Mouse (Mus musculus) megakaryocyte, embryonic 14.5 days (primary cell): ENCODE results near the gene Larp1. TPM values are rescaled to one million over a fixed set of nuclear protein-coding genes. Genes with fewer than 3 reads are reported as not detected.

ENCODE experiments used
- H3K27me3 ChIP-seq: replicated peaks from 2 replicates; pipeline ENCODE3; 2012; ENCODE audit warnings: inconsistent platforms
- H3K36me3 ChIP-seq: replicated peaks from 2 replicates; pipeline ENCODE3; 2012; ENCODE audit warnings: low read length, inconsistent platforms, mixed read lengths
- H3K4me1 ChIP-seq: 2 replicates; pipeline ENCODE4 v1.6.1; 2012; ENCODE audit warnings: inconsistent platforms
- H3K4me3 ChIP-seq: replicated peaks from 2 replicates; pipeline ENCODE3; 2012; ENCODE audit warnings: moderate library complexity, mild to moderate bottlenecking, inconsistent platforms
- H3K9me3 ChIP-seq: 2 replicates; pipeline ENCODE4 v1.6.1; 2012; ENCODE audit warnings: inconsistent platforms
- FLI1 ChIP-seq: IDR thresholded peaks from 2 replicates; pipeline ENCODE4 v1.6.1; 2012; ENCODE audit warnings: low read length, inconsistent platforms, mixed read lengths
- GATA1 ChIP-seq: IDR thresholded peaks from 3 replicates; pipeline ENCODE4 v1.6.1; 2012; ENCODE audit warnings: mixed read lengths, low read length, inconsistent platforms, borderline replicate concordance
- polyA plus RNA-seq: library from polyadenylated mRNA; stranded (reverse); fragments of >175 nt; gene quantifications from 2 replicates; pipeline ENCODE4 v1.2.3, GENCODE M21; 2012; ENCODE audit warnings: low replicate concordance; ENCODE audit not compliant: insufficient read depth

Gene Larp1
- polyA plus RNA-seq, 1 experiment: 62.2 TPM

- H3K4me3 ChIP-seq: no peak overlapping the region
Measured at GRCm38 (mm10) chr11:58003126-58003525, 5.7 kb upstream of the Larp1 start.

GRCm38 (mm10) chr11:58003734-58004133, 5.1 kb upstream of the Larp1 start:
- no peak overlapping the region for H3K4me3 ChIP-seq
- H3K4me1 ChIP-seq: peaks cover 24% of the 10 kb centered on the region
- H3K27me3 ChIP-seq: no peaks in the 10 kb centered on the region
- H3K36me3 ChIP-seq: no peaks in the 10 kb centered on the region
- TF ChIP-seq FLI1 (no peak), GATA1 (no peak)
- no peaks in the 10 kb centered on the region for H3K9me3 ChIP-seq

More at GRCm38 (mm10) chr11:58003126-58003525, 5.7 kb upstream of the Larp1 start:
- H3K9me3 ChIP-seq: no peaks in the 10 kb centered on the region
- TF ChIP-seq FLI1 (no peak), GATA1 (no peak)
- peaks cover 24% of the 10 kb centered on the region for H3K4me1 ChIP-seq
- no peaks in the 10 kb centered on the region for H3K36me3 ChIP-seq
- peaks cover under 1% of the 10 kb centered on the region for H3K27me3 ChIP-seq

DNA sequence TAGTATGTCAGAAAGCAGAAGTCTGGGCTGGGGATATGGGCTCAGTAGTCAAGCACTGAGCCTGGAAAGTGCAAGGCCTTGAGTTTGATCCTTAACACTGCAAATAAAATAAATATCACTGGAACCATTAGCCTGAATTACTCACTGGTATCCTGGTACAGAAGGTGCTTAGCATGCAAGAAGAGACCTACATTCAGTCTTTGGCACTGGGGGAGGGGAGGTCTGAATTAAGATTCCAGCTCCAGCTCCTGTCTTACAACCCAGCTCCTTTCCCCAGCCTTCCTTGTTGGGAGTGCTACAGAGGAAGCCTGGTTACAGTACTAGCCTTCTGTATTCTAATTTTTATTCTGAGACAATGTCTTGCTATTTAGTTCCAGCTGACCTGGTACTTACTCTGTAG, 3.8 kb upstream of the Larp1 start:
- H3K4me1 ChIP-seq: peaks cover 20% of the 10 kb centered on the region
- H3K9me3 ChIP-seq: no peaks in the 10 kb centered on the region
- H3K4me3 ChIP-seq: no peak overlapping the region
- H3K36me3 ChIP-seq: no peaks in the 10 kb centered on the region
- no peak for TF ChIP-seq FLI1
- TF ChIP-seq GATA1: no peak
- no peaks in the 10 kb centered on the region for H3K27me3 ChIP-seq

DNA sequence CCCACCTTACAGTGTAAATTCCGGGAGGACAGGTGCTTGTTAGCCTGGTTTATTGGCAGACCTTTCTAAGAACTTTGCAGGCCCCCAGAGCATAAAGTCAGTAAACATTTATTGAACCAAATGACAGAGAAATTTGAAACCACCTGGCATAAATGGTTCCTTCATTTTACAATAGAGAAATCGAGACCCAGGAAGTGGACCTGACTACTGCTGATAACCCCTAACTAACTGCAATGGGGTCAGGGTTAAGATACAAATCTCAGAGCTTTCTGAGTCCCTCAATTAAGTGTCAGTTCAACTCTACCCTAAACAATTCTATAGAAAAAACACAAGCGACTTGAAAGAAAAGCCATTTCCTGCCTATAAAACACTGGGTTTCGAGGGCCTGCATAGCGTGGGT, 851 bp upstream of the Larp1 start:
- peak overlapping the region; percentile 98 for H3K4me3 ChIP-seq
- H3K9me3 ChIP-seq: no peaks in the 10 kb centered on the region
- TF ChIP-seq GATA1 (no peak), FLI1 (no peak)
- H3K4me1 ChIP-seq: peaks cover 43% of the 10 kb centered on the region
- no peaks in the 10 kb centered on the region for H3K27me3 ChIP-seq
- no peaks in the 10 kb centered on the region for H3K36me3 ChIP-seq

- no peaks in the 10 kb centered on the region for H3K36me3 ChIP-seq
- H3K9me3 ChIP-seq: no peaks in the 10 kb centered on the region
- H3K4me1 ChIP-seq: peaks cover 42% of the 10 kb centered on the region
- peak overlapping the region; percentile 98 for H3K4me3 ChIP-seq
- no peaks in the 10 kb centered on the region for H3K27me3 ChIP-seq
- TF ChIP-seq GATA1 (no peak), FLI1 (no peak)
Measured at GRCm38 (mm10) chr11:58008437-58009050, 320 bp upstream of the Larp1 start.

DNA sequence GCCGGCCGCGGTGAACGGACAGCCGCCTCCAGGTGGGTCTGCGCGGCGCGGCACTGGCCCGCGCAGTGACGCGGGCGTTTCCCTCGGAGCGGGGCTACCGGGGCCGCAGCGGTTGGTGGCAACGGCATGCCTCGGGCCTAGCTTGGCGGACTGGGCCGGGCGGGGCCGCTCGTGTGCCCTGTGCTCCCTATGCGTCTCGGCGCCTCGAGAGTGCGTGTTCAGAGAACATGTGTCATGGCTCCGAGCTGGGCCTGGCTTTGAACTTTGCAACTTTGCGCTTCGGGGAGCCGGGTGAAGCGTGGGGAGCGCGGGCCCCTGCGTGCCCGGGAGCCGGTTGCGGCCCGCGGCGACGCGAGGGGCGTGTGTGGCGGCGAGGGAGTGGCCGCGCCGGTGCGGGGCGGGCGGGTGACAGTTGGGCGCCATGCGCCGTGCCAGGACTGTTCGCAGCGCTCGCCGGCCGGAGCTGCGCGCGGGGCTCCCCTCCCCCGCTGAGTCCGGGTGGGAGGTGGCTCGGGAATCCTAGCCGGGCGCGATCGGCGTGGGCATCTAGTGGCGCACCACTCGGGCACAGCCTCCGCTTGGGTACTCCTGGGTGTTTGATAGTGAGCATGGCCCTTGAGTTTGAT, 765 bp downstream of the Larp1 start:
- TF ChIP-seq FLI1 (no peak), GATA1 (no peak)
- Histone ChIP-seq H3K4me1 (peaks cover 49% of the 10 kb centered on the region), H3K4me3 (peak overlapping the region; percentile 98), H3K27me3 (no peaks in the 10 kb centered on the region), H3K9me3 (no peaks in the 10 kb centered on the region), H3K36me3 (no peaks in the 10 kb centered on the region)

GRCm38 (mm10) chr11:58010226-58010781, 1.4 kb downstream of the Larp1 start:
- Histone ChIP-seq H3K4me1 (peaks cover 56% of the 10 kb centered on the region), H3K9me3 (no peaks in the 10 kb centered on the region), H3K36me3 (no peaks in the 10 kb centered on the region), H3K27me3 (no peaks in the 10 kb centered on the region), H3K4me3 (peak overlapping the region; percentile 98)
- TF ChIP-seq FLI1: no peak
- TF ChIP-seq GATA1: no peak

DNA sequence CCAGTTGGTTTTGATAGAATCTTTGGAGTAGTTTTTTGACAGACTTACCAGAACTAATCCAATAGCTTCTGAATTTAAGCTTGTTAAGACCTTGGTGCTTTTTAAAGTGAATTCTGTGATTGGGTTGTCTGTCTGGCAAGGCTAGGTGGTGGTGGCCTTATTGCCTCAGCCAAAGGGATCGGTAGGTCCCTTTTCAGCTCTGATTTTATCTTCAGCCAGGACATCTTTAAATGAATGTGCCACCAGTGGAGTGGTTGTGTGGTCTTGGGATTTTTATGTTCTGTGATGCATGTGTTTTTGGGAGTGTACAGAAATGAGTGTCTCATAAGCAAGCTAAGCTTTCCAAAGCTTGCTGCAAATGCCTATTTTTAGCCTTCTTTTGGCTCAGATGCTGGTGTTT, 2.1 kb downstream of the Larp1 start:
- Histone ChIP-seq H3K4me3 (peak overlapping the region; percentile 98), H3K36me3 (no peaks in the 10 kb centered on the region), H3K4me1 (peaks cover 61% of the 10 kb centered on the region), H3K9me3 (no peaks in the 10 kb centered on the region), H3K27me3 (no peaks in the 10 kb centered on the region)
- no peak for TF ChIP-seq FLI1
- no peak for TF ChIP-seq GATA1

GRCm38 (mm10) chr11:58011813-58012212, 2.9 kb downstream of the Larp1 start:
- Histone ChIP-seq H3K9me3 (no peaks in the 10 kb centered on the region), H3K36me3 (no peaks in the 10 kb centered on the region), H3K4me1 (peaks cover 69% of the 10 kb centered on the region), H3K27me3 (no peaks in the 10 kb centered on the region), H3K4me3 (peak overlapping the region; percentile 53)
- no peak for TF ChIP-seq GATA1
- TF ChIP-seq FLI1: no peak

GRCm38 (mm10) chr11:58012674-58013073, 3.8 kb downstream of the Larp1 start:
- H3K4me1 ChIP-seq: peaks cover 75% of the 10 kb centered on the region
- H3K27me3 ChIP-seq: no peaks in the 10 kb centered on the region
- TF ChIP-seq GATA1 (no peak), FLI1 (no peak)
- no peak overlapping the region for H3K4me3 ChIP-seq
- H3K9me3 ChIP-seq: no peaks in the 10 kb centered on the region
- H3K36me3 ChIP-seq: peaks cover 4% of the 10 kb centered on the region

GRCm38 (mm10) chr11:58013100-58013499, 4.2 kb downstream of the Larp1 start:
- no peak for TF ChIP-seq FLI1
- TF ChIP-seq GATA1: no peak
- H3K36me3 ChIP-seq: peaks cover 4% of the 10 kb centered on the region
- no peaks in the 10 kb centered on the region for H3K9me3 ChIP-seq
- no peak overlapping the region for H3K4me3 ChIP-seq
- peaks cover 75% of the 10 kb centered on the region for H3K4me1 ChIP-seq
- no peaks in the 10 kb centered on the region for H3K27me3 ChIP-seq
